Mouse (Mus musculus) MEL (cell line): ENCODE results near the gene Tpcn2. TPM values are rescaled to one million over a fixed set of nuclear protein-coding genes. Genes with fewer than 3 reads are reported as not detected.

Experiments used
- DNase-seq: peaks from one replicate; pipeline ENCODE4 v3.0.0; 2011; ENCODE audit warnings: low read depth, low spot score
- H3K27ac ChIP-seq: 2 replicates; pipeline ENCODE4 v1.5.1; 2012; ENCODE audit warnings: low read depth, mild to moderate bottlenecking, control low read depth, low read length, moderate library complexity; ENCODE audit not compliant: control insufficient read depth
- H3K27me3 ChIP-seq, 2 experiments: fragments of 150-350 bp in 1 of 2; sonication (generic) in 1 of 2; 2 replicates each; pipeline ENCODE4 v1.6.1; 2012; ENCODE audit warnings: low read length in 2 of 2, mild to moderate bottlenecking in 2 of 2, improper control_type of control experiment in 1 of 2, moderate library complexity in 1 of 2; ENCODE audit not compliant: insufficient read depth in 2 of 2, control insufficient read depth in 1 of 2
- H3K36me3 ChIP-seq, 2 experiments: 2 replicates each; pipeline ENCODE4 v1.6.1; 2012 to 2014; ENCODE audit warnings: low read length in 2 of 2, improper control_type of control experiment in 1 of 2, inconsistent platforms in 1 of 2, mild to moderate bottlenecking in 1 of 2; ENCODE audit not compliant: insufficient read depth in 2 of 2, control insufficient read depth in 1 of 2
- H3K4me1 ChIP-seq, 2 experiments: fragments of 150-350 bp in 1 of 2; sonication (generic) in 1 of 2; 2 replicates each; pipeline ENCODE4 v1.6.1; 2012; ENCODE audit warnings: low read length in 2 of 2, improper control_type of control experiment in 1 of 2, mild to moderate bottlenecking in 1 of 2; ENCODE audit not compliant: insufficient read depth in 2 of 2, control insufficient read depth in 1 of 2
- H3K4me3 ChIP-seq, 2 experiments: fragments of 150-350 bp in 1 of 2; sonication (generic) in 1 of 2; 2 replicates each; pipeline ENCODE4 v1.5.1; 2012; ENCODE audit warnings: low read depth in 2 of 2, low read length in 2 of 2, mild to moderate bottlenecking in 2 of 2, moderate library complexity in 2 of 2, control low read depth in 1 of 2, improper control_type of control experiment in 1 of 2; ENCODE audit not compliant: control insufficient read depth in 1 of 2, insufficient read depth in 1 of 2
- H3K79me2 ChIP-seq: 2 replicates; pipeline ENCODE4 v1.6.1; 2012; ENCODE audit warnings: mild to moderate bottlenecking, low read length, moderate library complexity; ENCODE audit not compliant: control insufficient read depth, poor library complexity, insufficient read depth
- H3K9ac ChIP-seq: 2 replicates; pipeline ENCODE4 v1.6.1; 2012; ENCODE audit warnings: low read depth, mild to moderate bottlenecking, control low read depth, low read length, moderate library complexity; ENCODE audit not compliant: control insufficient read depth, poor library complexity, severe bottlenecking
- H3K9me3 ChIP-seq: fragments of 150-350 bp; sonication (generic); replicated peaks from 2 replicates; pipeline ENCODE4 v1.6.1; 2012; ENCODE audit warnings: mild to moderate bottlenecking, low read length, improper control_type of control experiment, moderate library complexity; ENCODE audit not compliant: insufficient read depth
- CHD1 ChIP-seq: IDR thresholded peaks from 2 replicates; pipeline ENCODE4 v1.6.1; 2012; ENCODE audit warnings: low read depth, mild to moderate bottlenecking, inconsistent platforms, low read length, improper control_type of control experiment
- ELF1 ChIP-seq: IDR thresholded peaks from 2 replicates; pipeline ENCODE4 v1.6.1; 2014; ENCODE audit warnings: low read depth, mild to moderate bottlenecking, inconsistent platforms, low read length, improper control_type of control experiment, moderate library complexity
- EP300 ChIP-seq, 2 experiments: IDR thresholded peaks; 2 replicates each; pipeline ENCODE4 v1.6.1; 2011; ENCODE audit warnings: improper control_type of control experiment in 2 of 2, low read length in 2 of 2, low read depth in 1 of 2, mild to moderate bottlenecking in 1 of 2
- GABPA ChIP-seq: IDR thresholded peaks from 2 replicates; pipeline ENCODE4 v1.6.1; 2012; ENCODE audit warnings: low read depth, mild to moderate bottlenecking, inconsistent platforms, low read length, improper control_type of control experiment, moderate library complexity
- GATA1 ChIP-seq: IDR thresholded peaks from 2 replicates; pipeline ENCODE4 v1.6.1; 2011; ENCODE audit warnings: low read depth, low read length, improper control_type of control experiment
- HCFC1 ChIP-seq: IDR thresholded peaks from 2 replicates; pipeline ENCODE4 v1.6.1; 2012; ENCODE audit warnings: low read depth, mild to moderate bottlenecking, inconsistent platforms, low read length, improper control_type of control experiment, moderate library complexity
- JUND ChIP-seq: IDR thresholded peaks from 2 replicates; pipeline ENCODE4 v1.6.1; 2011; ENCODE audit warnings: low read depth, mild to moderate bottlenecking, improper control_type of control experiment, low read length
- KAT2A ChIP-seq: conservative IDR thresholded peaks from 2 replicates; pipeline ENCODE4 v1.6.1; 2012; ENCODE audit warnings: low read depth, low read length, improper control_type of control experiment, inconsistent platforms
- MEF2A ChIP-seq: IDR thresholded peaks from 2 replicates; pipeline ENCODE4 v1.6.1; 2014; ENCODE audit warnings: low read depth, mild to moderate bottlenecking, inconsistent platforms, low read length, improper control_type of control experiment; ENCODE audit not compliant: poor library complexity, insufficient replicate concordance, severe bottlenecking; ENCODE audit errors: extremely low read depth
- MYB ChIP-seq: IDR thresholded peaks from 2 replicates; pipeline ENCODE4 v1.6.1; 2011; ENCODE audit warnings: mild to moderate bottlenecking, low read depth, low read length, improper control_type of control experiment
- NRF1 ChIP-seq: IDR thresholded peaks from 2 replicates; pipeline ENCODE4 v1.6.1; 2014; ENCODE audit warnings: low read depth, mild to moderate bottlenecking, inconsistent platforms, low read length, improper control_type of control experiment, moderate library complexity; ENCODE audit not compliant: poor library complexity, insufficient read depth, severe bottlenecking
- POLR2A ChIP-seq, 2 experiments: IDR thresholded peaks; 2 replicates each; pipeline ENCODE4 v1.6.1; 2011 to 2012; ENCODE audit warnings: low read length in 2 of 2, mild to moderate bottlenecking in 2 of 2, control low read depth in 1 of 2, improper control_type of control experiment in 1 of 2, low read depth in 1 of 2, moderate library complexity in 1 of 2; ENCODE audit not compliant: control insufficient read depth in 1 of 2, insufficient read depth in 1 of 2, poor library complexity in 1 of 2
- POLR2AphosphoS2 ChIP-seq: IDR thresholded peaks from 2 replicates; pipeline ENCODE4 v1.6.1; 2011; ENCODE audit warnings: low read length, improper control_type of control experiment
- SIN3A ChIP-seq: IDR thresholded peaks from 2 replicates; pipeline ENCODE4 v1.6.1; 2012; ENCODE audit warnings: low read length, improper control_type of control experiment, inconsistent platforms
- SMC3 ChIP-seq: IDR thresholded peaks from 2 replicates; pipeline ENCODE4 v1.6.1; 2011; ENCODE audit warnings: low read depth, low read length, improper control_type of control experiment
- TAL1 ChIP-seq: IDR thresholded peaks from 2 replicates; pipeline ENCODE4 v1.6.1; 2012; ENCODE audit warnings: mild to moderate bottlenecking, inconsistent platforms, low read length, moderate library complexity, mixed read lengths
- USF2 ChIP-seq, 2 experiments: IDR thresholded peaks; 2 replicates each; pipeline ENCODE4 v1.6.1; 2011 to 2012; ENCODE audit warnings: improper control_type of control experiment in 2 of 2, low read length in 2 of 2, borderline replicate concordance in 1 of 2, inconsistent platforms in 1 of 2, low read depth in 1 of 2, mild to moderate bottlenecking in 1 of 2; ENCODE audit not compliant: insufficient read depth in 1 of 2
- polyA plus RNA-seq, 2 experiments: library from polyadenylated mRNA; stranded (reverse) in 1 of 2; unstranded in 1 of 2; fragments of >175 nt in 1 of 2; fragments of >200 nt in 1 of 2; gene quantifications; 2 replicates each; pipeline versions ENCODE4 v1.2.1 to v1.2.4; 2012; ENCODE audit warnings: low replicate concordance in 2 of 2, low read depth in 1 of 2; ENCODE audit not compliant: insufficient read length in 2 of 2, insufficient read depth in 1 of 2, missing spikeins in 1 of 2
- total RNA-seq: library from RNA; depleted of rRNA; stranded (reverse); fragments of 300-350 nt; gene quantifications from 2 replicates; pipeline ENCODE4 v1.2.3, GENCODE M21; 2012

The Tpcn2 gene
- total and polyA plus RNA-seq, 3 experiments = 6.4 to 10.3 TPM; not detected in 1

DNA sequence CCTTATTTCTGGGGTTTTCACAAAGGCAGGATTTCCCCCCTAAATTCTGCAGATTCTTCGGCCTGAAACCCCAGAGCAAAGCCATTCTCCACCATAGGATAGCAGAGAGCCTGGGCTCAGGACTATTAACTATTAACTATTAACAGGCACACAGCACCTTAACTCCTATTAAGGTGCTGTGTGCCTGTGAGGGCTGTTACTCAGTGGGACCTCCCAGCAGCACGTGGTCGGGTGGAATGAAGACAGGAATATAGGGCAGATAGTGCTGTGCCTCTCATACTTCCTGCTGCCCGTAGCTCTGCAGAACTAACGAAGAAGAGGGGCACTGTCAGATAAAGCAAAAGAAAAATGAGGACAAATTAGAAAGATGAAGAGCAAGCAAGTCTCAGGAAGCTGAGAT is 26.7 kb upstream of the Tpcn2 start:
- Histone ChIP-seq H3K27ac (no peak overlapping the region), H3K79me2 (no peaks in the 10 kb centered on the region), H3K4me1 (no peaks in the 10 kb centered on the region), H3K36me3 (no peaks in the 10 kb centered on the region), H3K9ac (no peak overlapping the region)
- no peak for DNase-seq
- TF ChIP-seq MYB (no peak), SMC3 (no peak), POLR2AphosphoS2 (no peak), KAT2A (no peak), NRF1 (no peak), SIN3A (no peak), TAL1 (no peak), GABPA (no peak), JUND (no peak), ELF1 (no peak), MEF2A (no peak), CHD1 (no peak)
- TF ChIP-seq, all 39 proteins: peak for 0
- H3K4me3 ChIP-seq = no peak overlapping the region
- no peaks in the 10 kb centered on the region for H3K27me3 ChIP-seq
- H3K9me3 ChIP-seq = no peaks in the 10 kb centered on the region

DNA sequence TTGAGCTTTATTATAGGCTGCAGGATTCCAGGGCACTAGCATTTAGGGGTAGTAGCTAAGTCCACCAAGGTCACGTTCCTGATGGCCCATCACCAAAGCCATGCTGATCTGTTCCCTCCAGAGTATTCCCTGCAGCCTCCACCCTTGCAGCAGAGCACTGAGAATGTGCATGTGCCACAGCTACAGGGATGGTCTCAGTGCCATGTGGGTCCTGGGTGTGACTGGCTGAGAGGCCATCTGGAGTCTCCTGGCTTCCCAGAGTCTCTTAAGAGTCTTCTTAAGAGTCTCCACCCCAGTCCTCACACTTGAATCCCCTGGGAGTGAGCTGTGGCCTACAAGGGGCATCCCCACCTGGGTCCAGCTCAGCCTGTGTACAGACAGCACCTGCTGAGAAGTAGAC is 26.1 kb upstream of the Tpcn2 start:
- no peaks in the 10 kb centered on the region for H3K27me3 ChIP-seq
- H3K36me3 ChIP-seq = no peaks in the 10 kb centered on the region
- TF ChIP-seq EP300 (IDR thresholded peaks at IDR 0.05; ENCODE audit: low read depth in 1 of 2, low read length in 2 of 2) = no peak
- TF ChIP-seq HCFC1 = no peak
- no peak for TF ChIP-seq POLR2A (IDR thresholded peaks at IDR 0.05; ENCODE audit: control insufficient read depth in 1 of 2, insufficient read depth in 1 of 2, low read depth in 1 of 2, low read length in 2 of 2, poor library complexity in 1 of 2)
- TF ChIP-seq USF2 (IDR thresholded peaks at IDR 0.05; ENCODE audit: borderline replicate concordance in 1 of 2, insufficient read depth in 1 of 2, low read depth in 1 of 2, low read length in 2 of 2) = no peak
- no peak for TF ChIP-seq GATA1
- H3K9me3 ChIP-seq = no peaks in the 10 kb centered on the region
- H3K79me2 ChIP-seq = no peaks in the 10 kb centered on the region
- no peak overlapping the region for H3K9ac ChIP-seq
- H3K4me3 ChIP-seq = no peak overlapping the region
- H3K4me1 ChIP-seq = no peaks in the 10 kb centered on the region
- no peak for DNase-seq
- H3K27ac ChIP-seq = no peak overlapping the region
